Mouse (Mus musculus) midbrain, embryonic 10.5 days (tissue): Measurements from ENCODE around the gene Mettl1. TPM values are rescaled to one million over a fixed set of nuclear protein-coding genes. Genes with fewer than 3 reads are reported as not detected.
A peak's percentile ranks its signal among the peaks of the same experiment; 100 is the strongest.

Experiments used
- DNase-seq: peaks from one replicate; pipeline ENCODE4 v3.0.0-alpha.2; 2017; ENCODE audit warnings: low spot score
- H3K27ac ChIP-seq: fragments of 300-500 bp; sonication (generic); replicated peaks from 2 replicates; pipeline ENCODE4 v1.5.1; 2016; ENCODE audit warnings: mild to moderate bottlenecking
- H3K27me3 ChIP-seq: fragments of 300-500 bp; sonication (generic); 2 replicates; pipeline ENCODE4 v1.6.1; 2016; ENCODE audit warnings: low read depth, mild to moderate bottlenecking; ENCODE audit not compliant: poor library complexity, severe bottlenecking
- H3K36me3 ChIP-seq: fragments of 300-500 bp; sonication (generic); 2 replicates; pipeline ENCODE4 v1.6.1; 2016; ENCODE audit warnings: mild to moderate bottlenecking, moderate library complexity
- H3K4me1 ChIP-seq: fragments of 300-500 bp; sonication (generic); 2 replicates; pipeline ENCODE4 v1.6.1; 2016
- H3K4me3 ChIP-seq: fragments of 300-500 bp; sonication (generic); 2 replicates; pipeline ENCODE4 v1.5.1; 2016; ENCODE audit warnings: mild to moderate bottlenecking, moderate library complexity
- H3K9me3 ChIP-seq: fragments of 300-500 bp; sonication (generic); replicated peaks from 2 replicates; pipeline ENCODE4 v1.6.1; 2016; ENCODE audit warnings: mild to moderate bottlenecking
- WGBS: fragments of 180-500 bp; shearing (Covaris S2); methylation state at CpG from one replicate; pipeline ENCODE4 v1.1.7; 2016; 5-methylcytosine and 5-hydroxymethylcytosine counted together
- polyA plus RNA-seq: library from polyadenylated mRNA; unstranded; fragments of >200 nt; fragmentation: Nextera tagmentation; extraction: Ambion mirVana; gene quantifications from 2 replicates; pipeline ENCODE4 v1.2.1, GENCODE M21; 2016

The Mettl1 gene
- polyA plus RNA-seq, 1 experiment from 2014 or later = 56.7 TPM

DNA sequence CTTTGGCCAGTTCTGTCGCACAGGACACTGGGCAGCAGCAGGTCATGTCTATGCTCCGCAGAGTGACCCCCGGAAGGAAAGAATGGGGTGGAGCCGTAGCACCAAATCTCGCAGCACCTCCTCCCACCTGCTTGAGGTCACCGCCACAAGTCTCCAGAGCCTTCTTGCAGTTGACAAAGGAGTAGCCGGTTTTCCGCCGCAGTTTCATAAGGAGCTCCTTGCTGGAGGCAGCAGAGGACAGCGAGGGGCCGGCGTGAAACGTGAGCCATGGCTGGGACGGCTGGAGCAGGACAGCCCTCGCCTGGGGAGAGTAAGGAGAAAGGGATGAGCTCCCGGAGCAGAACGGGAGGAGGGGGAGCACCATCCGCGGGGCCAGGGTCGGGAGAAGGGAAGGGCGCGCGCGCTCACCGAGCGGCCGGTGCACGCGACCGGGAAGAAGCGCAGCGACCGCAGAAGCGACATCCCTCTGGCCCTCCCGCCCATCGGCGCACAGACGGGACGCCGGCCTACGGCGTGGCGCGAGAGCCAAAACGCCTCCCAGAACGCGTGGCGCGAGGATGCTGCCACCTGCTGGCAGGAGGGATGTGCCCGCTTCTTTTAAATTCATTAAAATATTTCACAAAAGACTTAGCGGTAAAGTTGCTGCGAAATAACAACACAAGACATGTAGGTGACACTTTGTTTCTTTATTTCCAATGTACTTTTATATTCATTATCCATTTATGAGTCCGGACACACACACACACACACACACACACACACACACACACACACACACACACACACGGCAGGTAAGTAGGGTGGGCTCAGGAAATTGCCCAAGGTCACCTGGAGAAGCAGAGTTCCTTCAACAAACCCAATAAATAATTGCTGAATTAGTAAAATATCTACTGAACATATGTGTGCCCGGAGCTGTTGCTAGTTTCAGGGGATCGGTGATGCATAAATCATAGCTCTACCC, 10.6 kb upstream of the Mettl1 start, which contains the start of gene Tsfm:
Gene Tsfm, minus strand, starts transcription at position 505 of the 961 bp plus-strand sequence.
- no peaks in the 10 kb centered on the region for H3K9me3 ChIP-seq
- peak; percentile 91 for DNase-seq
- H3K27ac ChIP-seq = peak within 1 kb of the TSS; percentile 95
- H3K36me3 ChIP-seq = peaks cover 39% of the 10 kb centered on the region
- no peaks in the 10 kb centered on the region for H3K27me3 ChIP-seq
- H3K4me1 ChIP-seq = peaks cover 13% of the 10 kb centered on the region
- H3K4me3 ChIP-seq = peak within 1 kb of the TSS; percentile 69
- 6% methylated on average over 56 of the region's 56 CpGs for WGBS

DNA sequence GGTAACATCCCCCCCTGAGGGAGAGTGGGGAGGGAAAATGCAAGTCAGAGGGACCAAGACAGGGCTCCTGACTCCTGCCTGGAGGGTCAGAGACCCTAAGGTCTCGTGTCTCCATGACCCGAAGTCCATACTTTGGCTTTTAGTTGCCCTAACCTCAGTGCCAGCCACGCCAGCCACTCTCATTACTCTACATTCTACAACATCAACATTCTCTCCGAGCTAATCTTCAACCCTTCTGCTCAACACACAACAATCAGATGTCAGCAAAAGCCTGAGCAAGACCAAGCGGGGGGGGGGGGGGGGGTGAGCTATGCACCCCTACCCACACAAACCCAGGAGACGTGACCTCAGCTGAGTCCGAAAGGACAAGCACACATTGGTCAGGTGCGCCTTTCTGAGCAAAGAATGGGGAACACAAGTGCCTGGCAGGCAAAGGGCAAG, 7.9 kb upstream of the Mettl1 start:
- Histone ChIP-seq H3K36me3 (peaks cover 12% of the 10 kb centered on the region), H3K27me3 (no peaks in the 10 kb centered on the region), H3K27ac (no peak overlapping the region), H3K4me3 (no peak overlapping the region), H3K9me3 (no peaks in the 10 kb centered on the region), H3K4me1 (peaks cover 15% of the 10 kb centered on the region)
- no peak for DNase-seq
- 91% methylated on average over 8 of the region's 8 CpGs for whole genome bisulfite sequencing

DNA sequence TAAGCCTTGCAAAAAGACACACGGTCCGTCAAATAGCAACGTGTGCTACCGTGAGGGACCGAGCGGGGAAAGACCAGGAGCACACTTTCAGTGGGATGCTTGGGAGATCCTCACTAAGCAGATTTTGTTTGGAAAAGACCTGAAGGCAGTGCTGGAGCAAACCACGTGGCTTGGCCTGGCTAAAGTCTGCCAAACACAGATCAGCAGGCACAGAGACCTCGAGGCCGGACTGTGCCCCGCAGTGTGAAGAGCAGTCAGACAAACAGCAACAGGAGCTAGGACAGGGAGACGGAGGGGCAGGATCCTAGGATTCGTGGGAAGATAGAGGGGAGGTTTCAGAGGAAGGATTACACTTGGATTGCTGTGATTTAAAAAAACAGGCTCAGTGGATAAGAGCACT, 4.9 kb upstream of the Mettl1 start:
- Histone ChIP-seq H3K9me3 (no peaks in the 10 kb centered on the region), H3K27me3 (peaks cover 19% of the 10 kb centered on the region), H3K4me3 (no peak overlapping the region), H3K36me3 (no peaks in the 10 kb centered on the region), H3K4me1 (peaks cover 12% of the 10 kb centered on the region), H3K27ac (no peak overlapping the region)
- DNase-seq = no peak
- 89% methylated on average over 12 of the region's 12 CpGs for WGBS

DNA sequence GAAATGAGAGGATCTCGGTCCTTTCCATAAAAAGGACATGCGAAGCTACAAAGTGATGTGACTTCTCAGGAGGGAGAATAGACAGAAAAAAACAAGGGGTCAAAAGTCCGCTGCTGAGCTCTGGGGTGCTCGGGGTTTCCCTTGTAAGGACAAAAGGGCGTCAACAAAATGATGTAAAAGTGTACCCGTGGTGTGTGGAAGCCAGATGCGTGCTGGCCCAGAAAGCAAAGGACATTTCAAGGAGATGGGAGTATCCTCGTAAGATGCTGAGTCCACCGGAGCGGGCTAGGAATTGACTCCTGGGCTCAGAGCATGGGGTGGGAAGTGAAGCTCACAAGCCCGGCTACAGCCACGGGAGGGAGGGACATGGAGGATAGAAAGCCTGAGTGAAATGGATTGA, 3.6 kb upstream of the Mettl1 start:
- H3K27me3 ChIP-seq = peaks cover 19% of the 10 kb centered on the region
- no peaks in the 10 kb centered on the region for H3K36me3 ChIP-seq
- DNase-seq = no peak
- H3K4me3 ChIP-seq = no peak overlapping the region
- 79% methylated on average over 12 of the region's 12 CpGs for WGBS
- no peak overlapping the region for H3K27ac ChIP-seq
- H3K9me3 ChIP-seq = no peaks in the 10 kb centered on the region
- peaks cover 22% of the 10 kb centered on the region for H3K4me1 ChIP-seq

DNA sequence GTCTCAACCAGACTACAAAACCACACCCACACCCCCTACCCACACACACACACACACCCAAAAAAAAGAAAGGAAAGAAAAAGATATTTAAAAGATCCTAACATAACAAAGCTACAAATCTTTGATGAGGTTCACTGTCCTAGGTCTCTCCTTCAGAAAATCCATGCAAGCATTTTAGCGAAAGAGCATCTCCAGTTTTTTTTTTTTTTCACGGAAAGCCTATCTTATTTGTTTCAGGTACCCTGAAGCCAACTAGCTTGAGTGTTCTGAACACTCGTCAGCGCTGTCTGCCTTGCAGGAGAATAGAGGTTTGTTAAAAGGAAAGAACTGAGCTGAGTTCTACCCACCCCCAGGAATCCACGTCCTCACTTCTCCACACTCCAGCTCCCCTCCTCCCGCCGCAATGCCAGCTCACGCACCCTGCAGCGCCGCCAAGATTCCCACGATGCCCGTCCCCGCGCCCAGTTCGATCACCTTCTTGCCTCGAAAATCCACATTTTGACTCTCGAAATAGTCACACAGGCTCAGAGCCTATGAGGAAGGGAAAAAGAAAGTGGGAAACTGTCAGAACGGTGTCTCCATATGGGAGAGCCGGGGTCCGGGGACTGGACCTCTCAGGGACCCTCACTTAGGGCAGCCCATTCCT, 522 bp upstream of the Mettl1 start:
- Histone ChIP-seq H3K4me3 (peak overlapping the region; percentile 77), H3K27ac (peak overlapping the region; percentile 89), H3K9me3 (no peaks in the 10 kb centered on the region), H3K36me3 (peaks cover 26% of the 10 kb centered on the region), H3K27me3 (peaks cover 19% of the 10 kb centered on the region), H3K4me1 (peaks cover 32% of the 10 kb centered on the region)
- 1% methylated on average over 20 of the region's 20 CpGs for WGBS
- DNase-seq = peak; percentile 36

DNA sequence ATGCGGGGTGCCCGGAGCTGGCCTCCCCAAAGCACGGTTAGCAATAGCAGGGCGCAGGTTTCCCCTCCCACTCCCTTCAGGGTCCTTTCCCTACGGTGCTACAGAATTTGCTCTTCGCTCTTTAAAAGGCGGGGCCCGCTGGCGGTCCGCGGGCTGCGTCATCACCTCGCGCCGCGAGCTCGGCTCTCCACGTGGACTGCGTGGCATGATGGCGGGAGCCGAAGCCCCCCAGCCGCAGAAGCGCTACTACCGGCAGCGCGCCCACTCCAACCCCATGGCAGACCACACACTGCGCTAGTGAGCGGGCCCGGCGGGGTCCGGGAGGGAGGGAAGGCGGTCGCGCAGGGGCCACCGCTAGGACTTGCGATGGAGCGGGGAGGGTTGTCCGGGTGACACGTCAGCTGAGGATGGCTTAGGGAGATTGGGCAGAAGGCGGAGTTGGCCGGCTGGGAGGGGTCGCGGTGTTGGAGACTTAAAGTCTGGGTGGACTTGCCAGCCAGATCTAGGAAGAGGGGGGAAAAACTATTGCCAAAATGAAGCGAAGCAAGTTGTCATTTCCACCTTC, 642 bp downstream of the Mettl1 start:
- Histone ChIP-seq H3K36me3 (peaks cover 29% of the 10 kb centered on the region), H3K4me1 (peaks cover 32% of the 10 kb centered on the region), H3K27me3 (peaks cover 20% of the 10 kb centered on the region), H3K27ac (peak overlapping the region; percentile 89), H3K9me3 (no peaks in the 10 kb centered on the region), H3K4me3 (peak overlapping the region; percentile 77)
- under 1% methylated on average over 44 of the region's 44 CpGs for WGBS
- DNase-seq = peak; percentile 93

DNA sequence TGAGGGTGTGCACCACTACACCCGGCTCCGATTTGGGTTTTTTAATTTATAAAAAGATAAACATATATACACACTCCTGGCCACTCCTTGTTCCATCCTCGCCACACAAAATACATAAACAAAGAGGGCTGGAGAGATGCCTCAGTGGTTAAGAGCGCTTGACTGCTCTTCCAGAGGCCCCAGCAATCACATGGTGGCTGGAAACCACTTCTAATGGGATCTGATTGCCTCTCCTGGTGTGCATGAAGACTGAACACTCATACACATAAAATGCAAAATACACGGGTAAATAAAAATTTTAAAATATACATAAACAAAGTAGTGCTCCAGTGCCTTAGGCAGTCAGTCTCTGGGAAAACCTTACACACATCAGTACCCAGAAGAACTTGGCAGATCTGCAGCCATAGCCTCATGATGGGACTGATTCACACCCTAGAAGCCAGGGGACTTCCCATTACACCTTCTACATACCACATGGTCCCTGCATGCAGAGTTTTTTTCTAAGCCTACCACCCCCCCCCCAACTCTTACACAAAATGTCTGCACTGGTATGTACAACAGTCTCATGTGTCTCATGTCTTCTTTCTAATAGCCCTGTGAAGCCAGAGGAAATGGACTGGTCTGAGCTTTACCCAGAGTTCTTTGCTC, 1.4 kb downstream of the Mettl1 start:
- Histone ChIP-seq H3K9me3 (no peaks in the 10 kb centered on the region), H3K27ac (peak overlapping the region; percentile 89), H3K4me3 (peak overlapping the region; percentile 77), H3K4me1 (peaks cover 32% of the 10 kb centered on the region), H3K36me3 (peaks cover 29% of the 10 kb centered on the region), H3K27me3 (peaks cover 28% of the 10 kb centered on the region)
- 22% methylated on average over 5 of the region's 5 CpGs for WGBS
- DNase-seq = no peak

DNA sequence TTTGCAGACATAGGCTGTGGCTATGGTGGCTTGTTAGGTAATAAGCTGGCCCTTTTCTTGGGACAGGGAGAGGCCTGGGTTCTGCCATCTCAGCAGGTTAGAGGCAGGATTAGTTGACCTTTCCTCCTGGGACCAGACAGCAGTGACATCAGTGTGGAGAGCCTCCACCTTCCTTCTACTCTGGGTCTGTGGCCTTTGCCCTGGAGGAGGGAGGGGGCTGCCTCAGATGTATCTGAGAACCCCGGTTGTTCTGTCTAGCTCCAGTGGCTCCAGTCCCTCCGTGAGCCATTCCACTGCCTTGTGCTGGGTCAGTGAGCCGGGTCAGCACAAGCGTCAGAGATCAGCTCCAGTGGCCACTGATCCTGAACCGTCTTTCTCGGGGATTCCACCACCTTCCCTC, 2.0 kb downstream of the Mettl1 start:
- no peaks in the 10 kb centered on the region for H3K9me3 ChIP-seq
- H3K36me3 ChIP-seq = peaks cover 29% of the 10 kb centered on the region
- H3K27ac ChIP-seq = no peak overlapping the region
- 60% methylated on average over 6 of the region's 6 CpGs for WGBS
- H3K4me3 ChIP-seq = peak overlapping the region; percentile 77; the same call in 1 of the 2 replicates
- DNase-seq = no peak
- peaks cover 30% of the 10 kb centered on the region for H3K4me1 ChIP-seq
- peaks cover 34% of the 10 kb centered on the region for H3K27me3 ChIP-seq

DNA sequence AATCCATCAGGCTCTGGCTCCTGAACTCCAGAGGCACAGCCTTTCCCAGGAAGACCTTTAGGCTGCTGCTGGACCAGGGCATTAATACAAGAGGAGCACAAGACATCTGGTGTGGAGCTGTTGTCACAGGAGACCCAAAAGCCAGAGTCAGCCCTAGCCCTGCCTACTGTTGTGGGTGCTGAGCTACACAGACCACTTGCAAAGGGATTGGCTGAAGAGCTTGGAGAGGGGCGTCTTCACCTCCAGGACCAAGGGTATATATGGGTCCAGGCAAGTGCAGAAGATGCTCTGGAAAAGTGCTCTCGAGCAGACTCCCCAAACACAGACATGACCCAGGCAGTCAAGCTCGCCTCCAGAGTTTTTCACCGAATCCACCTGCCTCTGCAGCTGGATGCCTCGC, 6.7 kb downstream of the Mettl1 start, which contains the start of gene Cyp27b1:
Gene Cyp27b1, plus strand, starts transcription at position 297 of the 400 bp plus-strand sequence.
- Histone ChIP-seq H3K9me3 (no peaks in the 10 kb centered on the region), H3K4me3 (peak within 1 kb of the TSS; percentile 34), H3K27me3 (peaks cover 60% of the 10 kb centered on the region)

DNA sequence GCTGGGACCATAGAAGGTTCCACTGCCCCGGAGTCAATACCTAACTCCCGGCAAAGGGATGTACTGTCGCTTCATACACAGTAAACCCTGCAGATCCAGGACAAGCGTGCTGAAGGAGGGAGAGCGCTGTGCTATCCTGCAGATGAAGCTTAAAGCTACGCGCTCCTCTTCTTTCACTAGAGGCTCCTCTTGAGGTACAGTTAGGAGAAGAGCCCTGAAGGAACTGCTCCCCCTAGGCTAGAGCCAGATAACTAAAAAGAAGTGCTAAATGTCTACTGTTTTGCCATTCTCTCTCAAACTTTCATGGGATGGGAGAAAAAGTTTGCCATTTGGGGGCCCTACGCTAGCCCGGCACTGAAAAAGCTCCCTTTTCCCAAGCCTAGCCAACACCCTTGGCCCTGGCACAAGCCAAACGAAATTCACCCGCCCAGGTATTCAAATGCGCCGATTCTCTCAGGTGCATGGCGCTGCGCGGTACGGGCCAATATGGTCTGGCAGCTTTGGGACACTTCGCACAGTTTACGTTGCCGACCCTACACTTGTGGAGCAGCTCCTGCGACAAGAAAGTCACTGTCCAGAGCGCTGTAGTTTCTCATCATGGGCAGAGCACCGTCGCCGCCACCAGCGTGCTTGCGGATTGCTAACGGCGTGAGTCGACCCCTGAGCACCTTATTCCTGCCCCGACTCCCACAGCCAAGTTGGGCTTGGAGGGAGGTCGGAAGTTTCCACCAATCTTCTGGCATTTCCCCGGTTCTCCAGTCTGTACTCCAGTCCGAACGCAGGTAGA, 7.6 kb downstream of the Mettl1 start:
- H3K27ac ChIP-seq = no peak overlapping the region
- DNase-seq = peak; percentile 30
- H3K36me3 ChIP-seq = peaks cover 26% of the 10 kb centered on the region
- 6% methylated on average over 35 of the region's 35 CpGs for WGBS
- peaks cover 18% of the 10 kb centered on the region for H3K4me1 ChIP-seq
- no peaks in the 10 kb centered on the region for H3K9me3 ChIP-seq
- H3K4me3 ChIP-seq = peak overlapping the region; percentile 34
- peaks cover 60% of the 10 kb centered on the region for H3K27me3 ChIP-seq

More for the DNA sequence above, 6.7 kb downstream of the Mettl1 start, which contains the start of gene Cyp27b1:
- Histone ChIP-seq H3K36me3 (peaks cover 29% of the 10 kb centered on the region), H3K27ac (no peak within 1 kb of the TSS), H3K4me1 (peaks cover 25% of the 10 kb centered on the region)
- no peak for DNase-seq
- 25% methylated on average over 5 of the region's 5 CpGs for WGBS

DNA sequence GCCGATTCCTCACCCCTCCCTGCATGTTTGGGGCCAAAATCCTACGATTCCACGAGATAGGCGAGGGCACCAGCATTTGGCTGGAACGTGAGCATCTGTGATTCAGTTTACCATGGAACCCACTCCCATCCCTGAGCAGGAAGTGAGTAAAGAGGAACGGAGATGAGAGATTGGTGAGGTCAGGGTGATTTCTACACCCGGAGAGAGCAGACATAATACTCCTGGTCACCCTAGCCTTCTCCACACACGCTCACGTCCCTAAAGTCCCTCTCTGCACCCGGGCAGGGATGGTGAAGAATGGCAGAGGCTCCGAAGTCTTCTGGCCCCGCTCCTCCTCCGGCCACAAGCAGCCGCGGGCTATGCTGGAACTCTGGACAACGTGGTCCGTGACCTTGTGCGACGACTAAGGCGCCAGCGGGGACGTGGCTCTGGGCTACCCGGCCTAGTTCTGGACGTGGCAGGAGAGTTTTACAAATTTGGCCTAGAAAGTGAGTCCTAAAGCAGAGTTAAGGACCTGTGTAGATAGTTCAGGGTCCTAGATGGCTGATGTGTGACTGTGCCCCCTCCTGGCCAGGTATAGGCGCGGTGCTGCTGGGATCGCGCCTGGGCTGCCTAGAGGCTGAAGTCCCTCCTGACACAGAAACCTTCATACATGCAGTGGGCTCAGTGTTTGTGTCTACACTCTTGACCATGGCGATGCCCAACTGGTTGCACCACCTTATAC, 8.3 kb downstream of the Mettl1 start:
- Histone ChIP-seq H3K4me1 (peaks cover 18% of the 10 kb centered on the region), H3K27ac (no peak overlapping the region), H3K9me3 (no peaks in the 10 kb centered on the region), H3K4me3 (peak overlapping the region; percentile 34), H3K36me3 (peaks cover 27% of the 10 kb centered on the region), H3K27me3 (peaks cover 60% of the 10 kb centered on the region)
- peak; percentile 37 for DNase-seq
- 3% methylated on average over 29 of the region's 29 CpGs for WGBS
